Mouse (Mus musculus): ENCODE data around the gene St6galnac5. TPM values are rescaled to one million over a fixed set of nuclear protein-coding genes. Genes with fewer than 3 reads are reported as not detected.
A peak's percentile ranks its signal among the peaks of the same experiment; 100 is the strongest.

Gene St6galnac5
- polyA plus RNA-seq, 1 experiment from 2014 or later: 0.66 TPM

DNA sequence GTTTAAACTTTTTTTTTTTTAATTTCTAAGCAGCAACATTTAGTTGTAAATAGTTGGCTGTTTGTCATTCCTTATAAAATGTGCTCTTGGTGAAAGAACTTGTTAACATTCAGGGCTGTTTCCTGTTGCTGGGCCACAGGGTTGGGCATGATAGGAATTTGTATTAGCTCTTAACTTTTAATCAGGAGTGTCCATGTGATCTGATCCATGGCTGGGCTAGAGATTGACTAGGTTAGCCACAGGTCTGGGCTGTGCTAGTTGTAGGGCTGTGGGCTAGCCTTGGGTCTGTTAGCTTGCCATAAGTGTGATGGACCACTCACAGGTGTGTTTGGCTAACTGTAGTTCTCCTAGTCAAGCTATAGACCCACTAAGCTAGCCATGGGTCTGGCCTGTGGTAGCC lies 138.1 kb downstream of the St6galnac5 start:
- H3K9me3 ChIP-seq (replicated peaks; ENCODE audit: low read length): no peaks in the 10 kb centered on the region
- H3K27me3 ChIP-seq (ENCODE audit: insufficient read depth, low read length): no peaks in the 10 kb centered on the region
- no peaks in the 10 kb centered on the region for H3K36me3 ChIP-seq (ENCODE audit: insufficient read depth, low read length)
- 0 out of 2 replicates have a peak, but pooled peaks cover 8% of the 10 kb centered on the region for H3K4me1 ChIP-seq (replicated peaks; ENCODE audit: insufficient read depth, low read length)
- TF ChIP-seq CTCF (IDR thresholded peaks at IDR 0.05; ENCODE audit: low read depth): no peak
- no peak overlapping the region for H3K9ac ChIP-seq (ENCODE audit: low read depth, low read length)
- H3K4me2 ChIP-seq (ENCODE audit: low read length): no peak overlapping the region
- peak; percentile 20 for DNase-seq (ENCODE audit: low spot score)
- H3K27ac ChIP-seq: no peak overlapping the region
- H3K4me3 ChIP-seq (replicated peaks; ENCODE audit: low read depth, low read length): no peak overlapping the region
- ATAC-seq (replicated peaks; ENCODE audit: low FRiP score, low read depth): no peak

DNA sequence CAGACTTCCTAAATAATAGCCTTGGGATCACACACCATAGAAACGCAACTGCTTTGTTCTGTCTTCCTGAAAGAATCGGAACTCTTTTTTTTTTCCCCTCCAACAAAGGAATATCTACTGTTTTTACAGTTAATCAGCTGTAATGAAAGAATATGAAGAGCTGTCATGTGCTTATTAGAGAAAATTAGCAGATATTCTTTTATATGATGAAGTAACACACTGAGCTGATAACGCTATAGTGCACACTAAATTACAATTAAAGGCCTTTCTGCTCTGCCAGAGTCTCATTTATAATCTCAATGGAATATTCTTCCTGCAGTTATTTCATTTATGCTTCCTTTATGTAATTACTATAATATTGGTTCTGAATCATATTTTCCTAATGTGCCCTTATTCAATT lies 139.4 kb downstream of the St6galnac5 start:
- TF ChIP-seq CTCF (IDR thresholded peaks at IDR 0.05; ENCODE audit: low read depth): no peak
- Histone ChIP-seq H3K36me3 (ENCODE audit: insufficient read depth, low read length) (no peaks in the 10 kb centered on the region), H3K9ac (ENCODE audit: low read depth, low read length) (no peak overlapping the region), H3K4me2 (ENCODE audit: low read length) (no peak overlapping the region), H3K27me3 (ENCODE audit: insufficient read depth, low read length) (no peaks in the 10 kb centered on the region), H3K4me1 (replicated peaks; ENCODE audit: insufficient read depth, low read length) (0 out of 2 replicates have a peak, but pooled peaks cover 8% of the 10 kb centered on the region), H3K27ac (no peak overlapping the region), H3K4me3 (replicated peaks; ENCODE audit: low read depth, low read length) (no peak overlapping the region), H3K9me3 (replicated peaks; ENCODE audit: low read length) (no peaks in the 10 kb centered on the region)
- no peak for ATAC-seq (replicated peaks; ENCODE audit: low FRiP score, low read depth)
- no peak for DNase-seq (ENCODE audit: low spot score)
- WGBS: 66% methylated on average over 3 of the region's 3 CpGs

DNA sequence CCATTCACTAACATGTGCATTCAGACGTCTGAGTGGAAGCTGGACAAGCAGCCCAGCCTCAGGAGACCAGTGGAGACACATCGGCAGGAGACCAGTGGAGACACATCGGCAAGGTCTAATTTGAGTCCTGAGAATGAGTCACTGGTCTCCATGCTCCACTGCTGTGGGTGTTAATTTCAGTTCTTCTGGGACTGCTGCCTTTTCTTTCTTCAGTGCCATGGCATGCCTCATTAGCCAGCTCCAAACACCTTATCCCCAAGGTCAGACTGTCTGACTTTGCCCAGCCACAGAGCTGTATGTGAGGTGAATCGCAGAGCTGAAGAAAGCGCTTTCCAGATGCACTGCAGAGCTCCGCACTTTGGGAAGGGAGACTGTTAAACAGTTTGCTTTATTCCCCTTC lies 140.8 kb downstream of the St6galnac5 start:
- H3K36me3 ChIP-seq (ENCODE audit: insufficient read depth, low read length): no peaks in the 10 kb centered on the region
- H3K27me3 ChIP-seq (ENCODE audit: insufficient read depth, low read length): no peaks in the 10 kb centered on the region
- H3K9ac ChIP-seq (ENCODE audit: low read depth, low read length): no peak overlapping the region
- H3K4me3 ChIP-seq (replicated peaks; ENCODE audit: low read depth, low read length): no peak overlapping the region
- DNase-seq (ENCODE audit: low spot score) (peak; percentile 83), ATAC-seq (replicated peaks; ENCODE audit: low FRiP score, low read depth) (peak; percentile 81; the same call in 1 of the 2 replicates)
- H3K27ac ChIP-seq: no peak overlapping the region
- H3K4me1 ChIP-seq (replicated peaks; ENCODE audit: insufficient read depth, low read length): 0 out of 2 replicates have a peak, but pooled peaks cover 8% of the 10 kb centered on the region
- no peaks in the 10 kb centered on the region for H3K9me3 ChIP-seq (replicated peaks; ENCODE audit: low read length)
- H3K4me2 ChIP-seq (ENCODE audit: low read length): no peak overlapping the region
- WGBS: 41% methylated on average over 6 of the region's 6 CpGs
- TF ChIP-seq CTCF (IDR thresholded peaks at IDR 0.05; ENCODE audit: low read depth): no peak

DNA sequence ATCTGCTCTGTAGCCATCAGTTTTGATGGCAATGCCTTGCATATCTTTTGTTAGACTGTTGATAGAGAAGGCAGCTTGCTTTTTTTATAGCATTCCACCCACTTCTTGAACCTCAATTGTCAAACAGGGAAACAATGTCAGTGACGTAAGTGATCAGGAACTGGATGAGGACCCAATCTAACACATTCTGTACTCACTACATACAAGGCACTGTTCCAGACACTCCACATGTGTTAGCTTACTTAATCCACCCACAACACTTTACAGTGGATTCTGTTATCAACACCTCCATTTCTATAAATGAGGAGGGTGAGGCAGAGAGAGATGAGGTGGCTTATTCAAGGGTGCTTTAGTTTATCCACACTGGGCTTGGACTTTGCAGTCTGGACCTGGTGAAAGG lies 144.1 kb downstream of the St6galnac5 start:
- H3K4me1 ChIP-seq (replicated peaks; ENCODE audit: insufficient read depth, low read length): 0 out of 2 replicates have a peak, but pooled peaks cover 8% of the 10 kb centered on the region
- no peak overlapping the region for H3K4me3 ChIP-seq (replicated peaks; ENCODE audit: low read depth, low read length)
- ATAC-seq (replicated peaks; ENCODE audit: low FRiP score, low read depth) (no peak), DNase-seq (ENCODE audit: low spot score) (no peak)
- no peak overlapping the region for H3K4me2 ChIP-seq (ENCODE audit: low read length)
- no peaks in the 10 kb centered on the region for H3K27me3 ChIP-seq (ENCODE audit: insufficient read depth, low read length)
- H3K9me3 ChIP-seq (replicated peaks; ENCODE audit: low read length): no peaks in the 10 kb centered on the region
- 78% methylated on average over 1 of the region's 1 CpGs for WGBS
- TF ChIP-seq CTCF (IDR thresholded peaks at IDR 0.05; ENCODE audit: low read depth): no peak
- H3K36me3 ChIP-seq (ENCODE audit: insufficient read depth, low read length): no peaks in the 10 kb centered on the region
- no peak overlapping the region for H3K27ac ChIP-seq
- no peak overlapping the region for H3K9ac ChIP-seq (ENCODE audit: low read depth, low read length)

DNA sequence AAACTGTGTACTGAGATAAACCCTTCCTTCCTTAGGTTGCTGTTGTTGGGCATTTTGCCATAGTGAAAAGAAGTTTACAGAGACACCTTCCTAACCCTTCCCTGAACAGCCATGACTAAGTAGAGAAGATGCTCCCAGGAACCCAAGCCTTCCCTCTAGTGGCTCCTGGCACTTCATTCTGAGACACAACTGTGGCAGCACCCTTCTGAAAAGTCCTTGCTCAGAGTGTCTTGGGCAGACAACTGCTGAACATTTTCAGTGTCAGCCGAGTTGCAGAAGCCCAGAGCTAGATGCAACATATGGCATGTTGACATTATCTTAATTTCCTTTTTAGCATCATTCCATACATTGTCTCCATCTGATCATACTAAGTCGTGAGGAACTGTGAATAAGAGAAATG lies 144.6 kb downstream of the St6galnac5 start:
- no peak for TF ChIP-seq CTCF (IDR thresholded peaks at IDR 0.05; ENCODE audit: low read depth)
- Histone ChIP-seq H3K36me3 (ENCODE audit: insufficient read depth, low read length) (no peaks in the 10 kb centered on the region), H3K9ac (ENCODE audit: low read depth, low read length) (no peak overlapping the region), H3K4me3 (replicated peaks; ENCODE audit: low read depth, low read length) (no peak overlapping the region), H3K9me3 (replicated peaks; ENCODE audit: low read length) (no peaks in the 10 kb centered on the region), H3K4me2 (ENCODE audit: low read length) (no peak overlapping the region), H3K4me1 (replicated peaks; ENCODE audit: insufficient read depth, low read length) (0 out of 2 replicates have a peak, but pooled peaks cover 8% of the 10 kb centered on the region), H3K27ac (no peak overlapping the region), H3K27me3 (ENCODE audit: insufficient read depth, low read length) (no peaks in the 10 kb centered on the region)
- ATAC-seq (replicated peaks; ENCODE audit: low FRiP score, low read depth) (no peak), DNase-seq (ENCODE audit: low spot score) (no peak)
- 70% methylated on average over 2 of the region's 2 CpGs for WGBS

DNA sequence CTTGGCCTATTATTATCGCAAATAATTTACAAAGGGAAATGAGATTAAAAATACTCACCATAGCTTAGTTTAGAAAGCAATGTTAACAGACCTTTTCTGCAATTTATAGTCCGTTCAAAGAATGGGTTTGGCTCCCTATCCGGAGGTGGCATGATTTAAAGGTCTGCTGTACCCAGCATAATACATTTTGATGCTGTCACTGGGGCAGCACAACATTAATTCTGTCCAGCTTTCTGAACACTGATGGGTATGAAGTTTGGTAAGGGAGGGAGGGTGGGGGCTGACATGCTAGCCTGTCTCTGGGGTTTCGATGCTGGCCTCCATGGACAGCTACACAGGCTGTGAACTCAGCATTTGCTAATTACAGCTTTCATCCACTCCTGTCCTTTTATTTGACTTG lies 149.6 kb downstream of the St6galnac5 start:
- Histone ChIP-seq H3K27me3 (ENCODE audit: insufficient read depth, low read length) (no peaks in the 10 kb centered on the region), H3K4me2 (ENCODE audit: low read length) (no peak overlapping the region), H3K4me3 (replicated peaks; ENCODE audit: low read depth, low read length) (no peak overlapping the region), H3K9ac (ENCODE audit: low read depth, low read length) (no peak overlapping the region), H3K27ac (no peak overlapping the region), H3K36me3 (ENCODE audit: insufficient read depth, low read length) (no peaks in the 10 kb centered on the region), H3K9me3 (replicated peaks; ENCODE audit: low read length) (no peaks in the 10 kb centered on the region), H3K4me1 (replicated peaks; ENCODE audit: insufficient read depth, low read length) (no peaks in the 10 kb centered on the region)
- DNase-seq (ENCODE audit: low spot score) (no peak), ATAC-seq (replicated peaks; ENCODE audit: low FRiP score, low read depth) (no peak)
- 55% methylated on average over 4 of the region's 4 CpGs for WGBS
- no peak for TF ChIP-seq CTCF (IDR thresholded peaks at IDR 0.05; ENCODE audit: low read depth)

DNA sequence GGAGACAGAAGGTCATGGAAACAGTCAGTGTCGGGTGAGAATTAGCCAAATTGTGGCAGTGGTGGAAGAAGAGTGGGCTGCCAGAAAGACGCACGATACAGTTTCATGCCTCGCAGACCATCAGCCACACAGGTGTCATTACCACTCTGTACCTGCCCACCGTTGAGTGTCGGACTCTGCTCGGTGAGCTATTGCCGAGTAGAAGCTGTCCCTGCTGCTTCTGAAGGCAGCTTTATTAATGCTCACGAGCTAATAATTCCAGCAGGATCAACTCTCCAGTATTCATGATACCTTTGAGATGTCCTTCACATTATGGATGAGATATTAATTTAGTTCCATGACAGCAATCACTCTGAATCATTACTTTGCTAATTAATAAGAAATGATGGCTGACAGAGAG lies 150.1 kb downstream of the St6galnac5 start:
- Histone ChIP-seq H3K27ac (no peak overlapping the region), H3K9ac (ENCODE audit: low read depth, low read length) (no peak overlapping the region), H3K4me2 (ENCODE audit: low read length) (no peak overlapping the region), H3K4me1 (replicated peaks; ENCODE audit: insufficient read depth, low read length) (no peaks in the 10 kb centered on the region), H3K27me3 (ENCODE audit: insufficient read depth, low read length) (no peaks in the 10 kb centered on the region), H3K36me3 (ENCODE audit: insufficient read depth, low read length) (no peaks in the 10 kb centered on the region), H3K4me3 (replicated peaks; ENCODE audit: low read depth, low read length) (no peak overlapping the region), H3K9me3 (replicated peaks; ENCODE audit: low read length) (no peaks in the 10 kb centered on the region)
- no peak for TF ChIP-seq CTCF (IDR thresholded peaks at IDR 0.05; ENCODE audit: low read depth)
- no peak for DNase-seq (ENCODE audit: low spot score)
- ATAC-seq (replicated peaks; ENCODE audit: low FRiP score, low read depth): no peak
- 60% methylated on average over 9 of the region's 9 CpGs for WGBS
